Mouse (Mus musculus): Measurements from ENCODE around the gene Dnah7a.

GRCm38 (mm10) chr1:53639865-53640794 lies 66.5 kb downstream of the Dnah7a start:
- TF ChIP-seq EP300 (IDR thresholded peaks at IDR 0.05) (peak; percentile 22; the same call in 1 of the 2 replicates), CTCF (IDR thresholded peaks at IDR 0.05) (no peak)

Measured in lung, postnatal 0 days (tissue).